Mouse (Mus musculus): Measurements from ENCODE around the gene Nipal4. TPM values are rescaled to one million over a fixed set of nuclear protein-coding genes. Genes with fewer than 3 reads are reported as not detected.

Gene Nipal4
- polyA plus RNA-seq (2014; fragmentation: Nextera tagmentation; extraction: Ambion mirVana) = 0.22 TPM in 1 of 2 replicates, not detected in the other

DNA sequence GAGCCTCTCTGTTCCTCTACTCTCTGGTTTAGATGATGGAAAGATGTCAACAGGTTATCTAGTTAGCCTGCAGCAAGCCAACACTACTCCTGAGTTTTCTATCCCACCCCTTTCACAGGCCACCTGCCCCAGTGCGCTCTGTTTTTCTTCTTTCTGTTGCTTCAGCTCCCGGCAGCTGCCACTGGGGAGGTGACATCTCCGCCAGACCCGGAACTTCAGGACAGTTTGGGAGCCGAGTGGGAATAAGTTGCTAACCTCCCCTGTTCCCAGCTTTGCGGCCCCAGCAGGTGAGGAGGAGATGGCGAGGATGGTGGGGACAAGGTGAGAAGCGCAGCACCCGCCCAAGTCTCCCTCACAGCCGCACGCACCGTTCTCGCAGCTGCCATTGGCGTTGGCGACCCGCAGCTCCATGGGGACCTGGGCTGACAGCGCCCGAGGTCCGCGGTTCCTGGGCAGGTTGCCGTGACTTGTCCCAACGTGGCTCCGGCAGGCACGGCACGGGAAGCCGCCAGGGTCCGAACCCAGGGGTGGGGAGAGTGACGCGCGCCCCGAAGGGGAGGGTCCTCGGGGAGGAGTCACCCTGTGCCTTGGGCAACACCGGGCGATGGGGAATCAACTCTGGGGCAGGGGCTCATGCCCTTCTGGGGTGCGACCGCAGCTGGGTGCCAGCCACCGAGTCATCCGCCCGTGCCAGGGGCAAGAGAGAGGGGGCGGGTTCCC, at the start of gene Nipal4:
Nipal4 (minus strand) TSS at position 643 of the 720 bp plus-strand sequence.
- no peak within 1 kb of the TSS for H3K27ac ChIP-seq (ENCODE audit: low read depth, low read length)
- H3K4me1 ChIP-seq (ENCODE audit: control insufficient read depth, insufficient read depth, low read length) = no peaks in the 10 kb centered on the region
- no peaks in the 10 kb centered on the region for H3K27me3 ChIP-seq (ENCODE audit: control insufficient read depth, insufficient read depth, low read length)
- H3K4me2 ChIP-seq (ENCODE audit: low read depth, low read length) = peak within 1 kb of the TSS; percentile 76
- ATAC-seq (ENCODE audit: low read depth) = 0 out of 2 replicates have a peak, but pooled peaks have one; percentile 44
- WGBS = 2% methylated on average over 40 of the region's 40 CpGs
- H3K36me3 ChIP-seq (ENCODE audit: control insufficient read depth, insufficient read depth, low read length) = no peaks in the 10 kb centered on the region
- peak within 1 kb of the TSS; percentile 39 for H3K9ac ChIP-seq (replicated peaks; ENCODE audit: low read depth, low read length)
- peak within 1 kb of the TSS; percentile 37 for H3K4me3 ChIP-seq (ENCODE audit: low read depth, low read length)
- H3K9me3 ChIP-seq (ENCODE audit: control insufficient read depth, low read length) = no peaks in the 10 kb centered on the region

DNA sequence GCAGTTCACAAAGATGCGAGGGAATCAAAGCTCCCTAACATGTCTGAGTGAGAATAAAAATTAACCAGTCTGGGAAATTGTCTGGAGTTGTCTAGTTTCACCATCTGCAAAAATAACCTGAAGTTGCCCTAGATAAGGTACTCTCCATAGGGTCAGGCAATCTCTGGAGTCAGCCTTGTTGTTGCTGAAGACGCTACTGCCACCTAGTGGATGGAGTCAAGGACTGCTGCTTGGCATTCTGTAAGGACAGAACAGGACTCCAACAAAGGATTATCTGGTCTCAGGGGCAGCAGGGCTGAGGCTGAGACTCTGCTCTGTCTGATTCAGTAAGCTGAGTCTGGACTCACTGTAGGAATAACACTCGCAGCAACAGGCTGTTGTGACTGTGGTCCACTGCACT, 49.0 kb upstream of the Nipal4 start:
- WGBS = 31% methylated on average over 3 of the region's 3 CpGs
- Histone ChIP-seq H3K27me3 (ENCODE audit: control insufficient read depth, insufficient read depth, low read length) (no peaks in the 10 kb centered on the region), H3K4me2 (ENCODE audit: low read depth, low read length) (no peak overlapping the region), H3K9ac (replicated peaks; ENCODE audit: low read depth, low read length) (no peak overlapping the region), H3K4me3 (ENCODE audit: low read depth, low read length) (no peak overlapping the region), H3K4me1 (ENCODE audit: control insufficient read depth, insufficient read depth, low read length) (peaks cover 17% of the 10 kb centered on the region), H3K27ac (ENCODE audit: low read depth, low read length) (no peak overlapping the region; the same call in 1 of the 2 replicates), H3K36me3 (ENCODE audit: control insufficient read depth, insufficient read depth, low read length) (no peaks in the 10 kb centered on the region), H3K9me3 (ENCODE audit: control insufficient read depth, low read length) (no peaks in the 10 kb centered on the region)
- peak; percentile 52; the same call in 1 of the 2 replicates for ATAC-seq (ENCODE audit: low read depth)

DNA sequence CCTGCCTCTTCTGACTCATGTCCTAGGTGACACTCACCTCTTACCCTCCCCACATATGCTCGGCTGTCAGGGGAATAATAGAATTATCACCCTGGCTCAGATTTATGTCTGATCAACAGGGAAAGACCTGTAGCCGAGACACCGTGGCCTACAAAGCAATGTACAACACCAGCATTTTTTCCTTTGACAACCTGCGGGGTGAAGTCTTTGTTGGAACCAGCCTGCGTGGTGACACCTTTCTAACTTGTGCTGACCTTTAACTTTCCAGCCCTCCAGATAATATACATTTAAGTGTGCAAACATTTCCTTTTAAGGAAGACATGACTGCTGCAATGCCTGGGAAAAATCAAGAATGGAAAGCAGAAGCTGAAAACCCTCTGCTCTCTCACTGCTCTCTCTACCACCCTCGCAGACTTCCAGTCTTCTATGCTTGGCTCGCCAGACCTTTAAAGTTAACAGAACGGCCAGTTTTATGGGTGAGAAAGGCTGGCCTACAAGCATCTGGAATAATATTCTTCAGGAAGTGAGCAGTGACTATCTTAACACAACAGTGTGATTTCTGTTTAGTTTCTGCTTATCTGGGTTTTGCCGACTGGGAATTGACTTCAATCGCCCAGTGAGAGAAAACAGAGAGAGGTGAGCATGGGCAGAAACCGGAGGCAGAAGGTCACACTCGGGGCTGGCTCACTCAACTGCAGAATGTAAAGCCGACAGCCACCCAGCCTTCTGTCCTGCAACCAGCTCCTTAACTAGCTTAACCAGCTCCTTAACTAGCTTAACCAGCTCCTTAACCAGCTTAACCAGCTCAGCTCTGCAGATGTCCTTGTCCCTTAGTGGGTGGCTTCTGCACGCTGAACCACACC, 48.3 kb upstream of the Nipal4 start:
- no peaks in the 10 kb centered on the region for H3K9me3 ChIP-seq (ENCODE audit: control insufficient read depth, low read length)
- H3K9ac ChIP-seq (replicated peaks; ENCODE audit: low read depth, low read length) = no peak overlapping the region
- H3K27ac ChIP-seq (ENCODE audit: low read depth, low read length) = peak overlapping the region; percentile 29; the same call in 1 of the 2 replicates
- no peak overlapping the region for H3K4me2 ChIP-seq (ENCODE audit: low read depth, low read length)
- H3K36me3 ChIP-seq (ENCODE audit: control insufficient read depth, insufficient read depth, low read length) = no peaks in the 10 kb centered on the region
- no peak overlapping the region for H3K4me3 ChIP-seq (ENCODE audit: low read depth, low read length)
- H3K4me1 ChIP-seq (ENCODE audit: control insufficient read depth, insufficient read depth, low read length) = peaks cover 16% of the 10 kb centered on the region
- no peaks in the 10 kb centered on the region for H3K27me3 ChIP-seq (ENCODE audit: control insufficient read depth, insufficient read depth, low read length)
- ATAC-seq (ENCODE audit: low read depth) = no peak
- 67% methylated on average over 14 of the region's 14 CpGs for WGBS

DNA sequence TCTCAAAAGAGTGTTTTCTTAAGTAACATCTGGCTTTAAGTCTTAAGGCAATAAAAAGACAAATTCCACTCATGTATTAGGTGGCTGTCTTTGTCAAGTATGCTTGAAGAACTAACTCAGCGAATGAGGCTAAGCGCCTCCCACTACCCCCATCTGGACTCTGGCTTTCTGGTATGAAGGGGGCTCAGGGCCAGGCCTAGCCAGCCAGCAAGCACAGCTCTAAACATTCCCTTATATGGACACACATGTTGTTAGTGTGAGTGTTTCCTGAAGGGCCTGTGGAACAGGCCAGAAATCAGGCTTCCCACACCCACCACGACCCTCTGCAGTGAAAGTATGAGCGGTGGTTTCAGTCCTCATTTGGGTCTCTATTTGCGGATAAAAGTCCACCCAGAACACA, 47.5 kb upstream of the Nipal4 start:
- Histone ChIP-seq H3K9me3 (ENCODE audit: control insufficient read depth, low read length) (no peaks in the 10 kb centered on the region), H3K36me3 (ENCODE audit: control insufficient read depth, insufficient read depth, low read length) (no peaks in the 10 kb centered on the region), H3K27me3 (ENCODE audit: control insufficient read depth, insufficient read depth, low read length) (no peaks in the 10 kb centered on the region), H3K9ac (replicated peaks; ENCODE audit: low read depth, low read length) (no peak overlapping the region), H3K27ac (ENCODE audit: low read depth, low read length) (no peak overlapping the region; the same call in 1 of the 2 replicates), H3K4me1 (ENCODE audit: control insufficient read depth, insufficient read depth, low read length) (peaks cover 10% of the 10 kb centered on the region), H3K4me3 (ENCODE audit: low read depth, low read length) (no peak overlapping the region), H3K4me2 (ENCODE audit: low read depth, low read length) (no peak overlapping the region)
- ATAC-seq (ENCODE audit: low read depth) = no peak
- 76% methylated on average over 5 of the region's 5 CpGs for WGBS

DNA sequence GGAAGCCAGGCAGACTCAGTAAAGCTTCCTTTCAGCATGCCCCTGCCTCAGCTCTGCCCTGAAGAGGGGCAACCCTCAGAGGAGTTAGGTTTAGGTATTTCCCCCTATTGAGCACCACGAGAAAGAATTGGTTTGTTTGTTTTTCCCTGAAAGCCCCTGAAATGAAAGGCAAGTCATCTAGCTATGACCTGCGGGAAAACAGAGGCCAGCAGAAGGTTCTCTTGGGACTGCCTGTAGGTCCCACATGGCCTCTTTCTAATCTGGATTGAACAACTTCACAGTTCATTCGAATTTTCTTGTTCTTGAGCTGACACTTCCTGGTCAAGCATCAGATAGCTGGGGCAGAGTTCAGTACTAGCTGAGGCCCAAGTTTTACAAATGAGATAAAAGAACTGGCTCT, 45.5 kb upstream of the Nipal4 start:
- no peak overlapping the region for H3K9ac ChIP-seq (replicated peaks; ENCODE audit: low read depth, low read length)
- peaks cover 11% of the 10 kb centered on the region; the same call in 1 of the 2 replicates for H3K36me3 ChIP-seq (ENCODE audit: control insufficient read depth, insufficient read depth, low read length)
- ATAC-seq (ENCODE audit: low read depth) = no peak
- H3K4me3 ChIP-seq (ENCODE audit: low read depth, low read length) = no peak overlapping the region
- no peaks in the 10 kb centered on the region for H3K9me3 ChIP-seq (ENCODE audit: control insufficient read depth, low read length)
- 31% methylated on average over 3 of the region's 3 CpGs for WGBS
- no peaks in the 10 kb centered on the region for H3K27me3 ChIP-seq (ENCODE audit: control insufficient read depth, insufficient read depth, low read length)
- H3K4me1 ChIP-seq (ENCODE audit: control insufficient read depth, insufficient read depth, low read length) = no peaks in the 10 kb centered on the region
- no peak overlapping the region for H3K27ac ChIP-seq (ENCODE audit: low read depth, low read length)
- no peak overlapping the region for H3K4me2 ChIP-seq (ENCODE audit: low read depth, low read length)

DNA sequence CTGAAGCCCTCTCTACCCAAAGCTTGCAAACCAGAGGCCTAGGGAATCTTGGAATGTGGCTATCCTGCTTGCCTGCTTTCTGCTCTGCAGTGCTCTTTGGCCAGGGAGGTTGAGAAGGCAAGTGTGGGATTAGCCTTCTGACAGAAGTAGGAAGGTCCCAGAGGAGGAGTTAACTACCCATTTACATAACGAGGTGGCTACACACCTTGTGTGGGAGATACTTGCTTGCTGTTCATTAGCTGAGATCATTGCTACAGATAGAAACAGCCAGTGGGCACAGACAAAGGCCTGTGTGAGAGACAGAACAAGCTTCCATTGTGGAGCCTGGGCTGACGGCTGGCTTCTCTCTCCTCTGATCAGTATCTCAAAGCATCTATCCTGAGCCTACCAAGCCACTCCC, 43.6 kb upstream of the Nipal4 start:
- no peak for ATAC-seq (ENCODE audit: low read depth)

DNA sequence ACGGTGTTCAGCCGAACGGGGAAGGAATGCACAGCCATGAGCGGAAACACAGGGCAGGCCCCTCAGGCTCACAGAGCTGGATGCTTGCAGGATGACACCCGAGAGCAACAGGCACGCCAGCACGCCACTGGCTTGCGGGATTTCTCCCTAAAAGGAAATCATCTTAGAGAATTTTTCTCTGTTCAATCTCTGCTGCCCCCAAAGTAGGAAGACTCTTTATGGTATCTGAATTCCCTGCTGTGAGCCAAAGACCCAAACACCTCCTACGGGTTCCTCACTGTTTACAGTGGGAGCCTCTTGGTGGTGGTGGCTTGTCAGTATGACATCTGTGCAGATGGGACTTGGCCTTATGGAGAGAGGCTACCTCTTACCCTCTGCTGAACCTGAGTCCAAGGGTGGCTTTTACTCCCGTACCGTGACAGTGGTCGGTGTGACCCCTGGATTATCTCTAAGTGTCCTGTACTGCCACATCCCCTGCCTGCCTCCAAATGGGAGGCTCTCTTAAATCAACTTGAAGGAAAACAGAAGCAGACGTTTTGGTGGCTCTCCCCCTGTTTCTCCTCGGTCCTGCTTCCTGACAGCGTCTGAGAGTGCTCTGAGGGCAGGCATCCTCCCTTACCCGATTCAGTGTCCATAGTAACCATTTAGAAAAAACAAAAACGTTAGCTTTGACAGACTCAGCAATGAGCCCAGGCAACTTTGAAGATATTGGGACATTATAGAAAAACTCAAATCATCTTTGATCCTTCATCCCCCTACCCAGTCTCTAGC, 39.5 kb upstream of the Nipal4 start:
- ATAC-seq (ENCODE audit: low read depth) = no peak
- H3K27me3 ChIP-seq (ENCODE audit: control insufficient read depth, insufficient read depth, low read length) = no peaks in the 10 kb centered on the region
- WGBS = 69% methylated on average over 17 of the region's 17 CpGs
- H3K9me3 ChIP-seq (ENCODE audit: control insufficient read depth, low read length) = no peaks in the 10 kb centered on the region
- peaks cover 33% of the 10 kb centered on the region for H3K36me3 ChIP-seq (ENCODE audit: control insufficient read depth, insufficient read depth, low read length)
- H3K4me2 ChIP-seq (ENCODE audit: low read depth, low read length) = no peak overlapping the region
- no peak overlapping the region for H3K27ac ChIP-seq (ENCODE audit: low read depth, low read length)
- H3K9ac ChIP-seq (replicated peaks; ENCODE audit: low read depth, low read length) = no peak overlapping the region
- no peaks in the 10 kb centered on the region for H3K4me1 ChIP-seq (ENCODE audit: control insufficient read depth, insufficient read depth, low read length)
- no peak overlapping the region for H3K4me3 ChIP-seq (ENCODE audit: low read depth, low read length)

More for the DNA sequence above, 43.6 kb upstream of the Nipal4 start:
- Histone ChIP-seq H3K27me3 (ENCODE audit: control insufficient read depth, insufficient read depth, low read length) (no peaks in the 10 kb centered on the region), H3K36me3 (ENCODE audit: control insufficient read depth, insufficient read depth, low read length) (peaks cover 26% of the 10 kb centered on the region), H3K4me3 (ENCODE audit: low read depth, low read length) (no peak overlapping the region), H3K27ac (ENCODE audit: low read depth, low read length) (no peak overlapping the region), H3K4me2 (ENCODE audit: low read depth, low read length) (no peak overlapping the region), H3K9me3 (ENCODE audit: control insufficient read depth, low read length) (no peaks in the 10 kb centered on the region), H3K4me1 (ENCODE audit: control insufficient read depth, insufficient read depth, low read length) (no peaks in the 10 kb centered on the region), H3K9ac (replicated peaks; ENCODE audit: low read depth, low read length) (no peak overlapping the region)
- WGBS = 49% methylated on average over 2 of the region's 2 CpGs

DNA sequence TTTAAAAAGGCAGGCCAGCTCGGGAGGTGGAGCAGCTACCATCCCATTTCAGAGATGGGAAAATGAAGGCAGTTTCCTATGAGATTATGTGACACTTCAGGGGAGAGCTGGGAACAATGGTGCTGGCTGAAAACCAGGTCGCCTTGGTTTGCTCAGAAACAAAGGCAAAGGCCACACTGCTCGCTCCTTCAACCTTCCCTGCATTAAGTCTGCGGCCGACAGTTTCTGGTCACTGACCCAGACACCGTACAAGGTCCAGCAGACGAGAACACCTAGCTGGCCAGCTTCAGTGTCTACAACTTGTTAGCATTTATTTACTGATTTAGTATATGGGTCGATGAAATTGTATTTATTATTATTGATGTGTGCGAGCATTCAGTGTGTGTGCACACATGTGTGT, 38.5 kb upstream of the Nipal4 start:
- Histone ChIP-seq H3K9me3 (ENCODE audit: control insufficient read depth, low read length) (no peaks in the 10 kb centered on the region), H3K4me3 (ENCODE audit: low read depth, low read length) (no peak overlapping the region), H3K36me3 (ENCODE audit: control insufficient read depth, insufficient read depth, low read length) (peaks cover 41% of the 10 kb centered on the region), H3K9ac (replicated peaks; ENCODE audit: low read depth, low read length) (no peak overlapping the region), H3K27ac (ENCODE audit: low read depth, low read length) (no peak overlapping the region), H3K4me1 (ENCODE audit: control insufficient read depth, insufficient read depth, low read length) (no peaks in the 10 kb centered on the region), H3K4me2 (ENCODE audit: low read depth, low read length) (no peak overlapping the region), H3K27me3 (ENCODE audit: control insufficient read depth, insufficient read depth, low read length) (no peaks in the 10 kb centered on the region)
- 90% methylated on average over 9 of the region's 9 CpGs for WGBS
- no peak for ATAC-seq (ENCODE audit: low read depth)

All from neural tube, embryonic 14.5 days (tissue).